Mouse (Mus musculus): ENCODE measurements around the gene Cmc1. TPM values are rescaled to one million over a fixed set of nuclear protein-coding genes. Genes with fewer than 3 reads are reported as not detected.

The Cmc1 gene
- total and polyA plus RNA-seq, 3 experiments, result 17.1 to 21.6 (median 18.0) TPM

DNA sequence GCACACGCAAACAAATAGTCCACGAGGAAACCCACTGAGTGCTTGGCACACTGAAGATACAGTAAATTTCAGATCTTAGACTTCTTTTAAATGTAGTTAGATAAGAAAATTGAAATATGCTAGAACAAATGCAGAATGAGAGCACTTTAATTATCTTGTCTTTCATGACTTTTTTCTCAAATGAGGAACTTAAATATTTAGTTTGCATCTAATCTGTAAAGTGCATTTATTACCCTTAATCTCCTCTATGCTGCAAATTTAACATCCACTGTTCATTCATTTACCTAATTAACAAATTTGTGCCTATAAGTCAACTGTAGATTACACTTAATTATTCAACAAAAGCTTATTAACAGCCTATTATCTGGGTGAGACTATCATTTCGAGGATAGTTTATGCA, 115.0 kb downstream of the Cmc1 start:
- no peaks in the 10 kb centered on the region for H3K9me3 ChIP-seq (replicated peaks; ENCODE audit: low read length)
- in situ Hi-C loops (cut with MboI; ENCODE audit: low pct_ligation_motif_present, low pct_unique_long_range_greater_than_20kb, low sequenced_read_pairs) (no loop called here), dilution Hi-C loops (cut with MboI; ENCODE audit: extremely low pct_ligation_motif_present, extremely low pct_unique_long_range_greater_than_20kb, low sequenced_read_pairs) (no loop called here)
- no peak overlapping the region for H3K4me2 ChIP-seq (ENCODE audit: insufficient read depth, low read depth, poor library complexity, severe bottlenecking)
- H3K9ac ChIP-seq (ENCODE audit: insufficient read depth, low read depth), result no peak overlapping the region
- no peak for DNase-seq (ENCODE audit: extremely low read depth)
- no peak for TF ChIP-seq IRF4 (IDR thresholded peaks at IDR 0.05; ENCODE audit: low read depth, low read length)
- no peak for TF ChIP-seq PAX5 (IDR thresholded peaks at IDR 0.05; ENCODE audit: low read length)
- TF ChIP-seq ELF1 (IDR thresholded peaks at IDR 0.05; ENCODE audit: low read depth, low read length), result no peak
- no peak for TF ChIP-seq E2F4 (IDR thresholded peaks at IDR 0.05; ENCODE audit: insufficient replicate concordance, low read depth, low read length)
- no peak for TF ChIP-seq JUND (conservative IDR thresholded peaks at IDR 0.05; ENCODE audit: low read depth, low read length)
- no peak for TF ChIP-seq CTCF (conservative IDR thresholded peaks at IDR 0.05 in 1 of 2, IDR thresholded peaks at IDR 0.05 in 1 of 2; ENCODE audit: low read depth in 2 of 2, low read length in 2 of 2)
- no peak for TF ChIP-seq MAX (IDR thresholded peaks at IDR 0.05; ENCODE audit: low read length)
- TF ChIP-seq POLR2A (IDR thresholded peaks at IDR 0.05; ENCODE audit: low read depth, low read length), result no peak
- TF ChIP-seq CHD1 (IDR thresholded peaks at IDR 0.05; ENCODE audit: low read depth, low read length), result no peak
- no peak for TF ChIP-seq ZKSCAN1 (IDR thresholded peaks at IDR 0.05; ENCODE audit: borderline replicate concordance, low read depth, low read length)
- TF ChIP-seq BHLHE40 (IDR thresholded peaks at IDR 0.05; ENCODE audit: low read depth, low read length), result no peak
- no peak for TF ChIP-seq MAFK (IDR thresholded peaks at IDR 0.05; ENCODE audit: insufficient replicate concordance, low read length)
- no peak for TF ChIP-seq USF2 (conservative IDR thresholded peaks at IDR 0.05; ENCODE audit: low read depth, low read length)
- 0 out of 4 replicates have a peak, but pooled peaks cover 0 to 2% of the 10 kb centered on the region in 2 experiments for H3K4me1 ChIP-seq (ENCODE audit: control insufficient read depth in 1 of 2, insufficient read depth in 2 of 2)
- H3K36me3 ChIP-seq (replicated peaks in 1 of 2; ENCODE audit: control insufficient read depth in 1 of 2, insufficient read depth in 1 of 2, low read length in 1 of 2), result no peaks in the 10 kb centered on the region
- H3K27ac ChIP-seq (ENCODE audit: insufficient read depth, low read depth), result no peak overlapping the region
- H3K4me3 ChIP-seq (replicated peaks in 1 of 3; ENCODE audit: low read depth in 2 of 3, low read length in 2 of 3, poor library complexity in 1 of 3), result no peak overlapping the region
- no peaks in the 10 kb centered on the region for H3K27me3 ChIP-seq (replicated peaks)
- H3K79me2 ChIP-seq (replicated peaks; ENCODE audit: control insufficient read depth, extremely low read depth, insufficient read depth, poor library complexity, severe bottlenecking), result no peaks in the 10 kb centered on the region

DNA sequence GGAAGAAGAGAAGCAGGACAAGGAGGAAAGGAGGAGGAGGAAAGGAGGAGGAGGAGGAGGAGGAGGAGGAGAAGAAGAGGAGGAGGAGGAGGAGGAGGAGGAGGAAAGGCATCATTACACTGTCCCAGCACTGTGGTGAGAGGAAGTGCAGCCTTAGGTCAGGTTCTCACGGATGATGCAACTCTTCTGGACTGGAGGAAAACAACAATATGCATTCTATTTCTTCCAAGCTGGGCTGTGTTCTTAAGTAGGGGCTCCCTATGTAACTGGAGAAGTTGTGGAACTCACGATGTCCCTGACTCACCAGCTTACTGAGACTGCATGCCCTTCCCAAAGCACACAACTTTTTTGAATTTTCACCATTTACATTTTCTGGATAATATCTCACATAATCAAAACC, 118.3 kb downstream of the Cmc1 start:
- H3K4me3 ChIP-seq (replicated peaks in 1 of 3; ENCODE audit: low read depth in 2 of 3, low read length in 2 of 3, poor library complexity in 1 of 3), result no peak overlapping the region
- DNase-seq (ENCODE audit: extremely low read depth), result no peak
- no peak overlapping the region for H3K4me2 ChIP-seq (ENCODE audit: insufficient read depth, low read depth, poor library complexity, severe bottlenecking)
- H3K36me3 ChIP-seq (replicated peaks in 1 of 2; ENCODE audit: control insufficient read depth in 1 of 2, insufficient read depth in 1 of 2, low read length in 1 of 2), result no peaks in the 10 kb centered on the region
- dilution Hi-C loops (cut with MboI; ENCODE audit: extremely low pct_ligation_motif_present, extremely low pct_unique_long_range_greater_than_20kb, low sequenced_read_pairs) (no loop called here), in situ Hi-C loops (cut with MboI; ENCODE audit: low pct_ligation_motif_present, low pct_unique_long_range_greater_than_20kb, low sequenced_read_pairs) (no loop called here)
- no peak overlapping the region for H3K9ac ChIP-seq (ENCODE audit: insufficient read depth, low read depth)
- TF ChIP-seq EP300 (IDR thresholded peaks at IDR 0.05; ENCODE audit: low read length) (no peak), RAD21 (IDR thresholded peaks at IDR 0.05; ENCODE audit: low read depth, low read length) (no peak), ZNF384 (IDR thresholded peaks at IDR 0.05; ENCODE audit: low read depth, low read length) (no peak), NRF1 (IDR thresholded peaks at IDR 0.05; ENCODE audit: low read depth, low read length) (no peak), ELF1 (IDR thresholded peaks at IDR 0.05; ENCODE audit: low read depth, low read length) (no peak), CHD2 (IDR thresholded peaks at IDR 0.05; ENCODE audit: low read length) (no peak), MXI1 (IDR thresholded peaks at IDR 0.05; ENCODE audit: low read depth, low read length) (no peak), MAX (IDR thresholded peaks at IDR 0.05; ENCODE audit: low read length) (no peak), MYC (IDR thresholded peaks at IDR 0.05; ENCODE audit: low read depth, low read length) (no peak), JUND (conservative IDR thresholded peaks at IDR 0.05; ENCODE audit: low read depth, low read length) (no peak), ZC3H11A (IDR thresholded peaks at IDR 0.05; ENCODE audit: low read depth, low read length) (no peak)
- H3K27me3 ChIP-seq (replicated peaks), result no peaks in the 10 kb centered on the region
- no peaks in the 10 kb centered on the region for H3K9me3 ChIP-seq (replicated peaks; ENCODE audit: low read length)
- H3K4me1 ChIP-seq (ENCODE audit: control insufficient read depth in 1 of 2, insufficient read depth in 2 of 2), result 0 out of 4 replicates have a peak, but pooled peaks cover 0 to 2% of the 10 kb centered on the region in 2 experiments
- no peak overlapping the region for H3K27ac ChIP-seq (ENCODE audit: insufficient read depth, low read depth)
- no peaks in the 10 kb centered on the region for H3K79me2 ChIP-seq (replicated peaks; ENCODE audit: control insufficient read depth, extremely low read depth, insufficient read depth, poor library complexity, severe bottlenecking)
